Mouse (Mus musculus): ENCODE data around the gene Hamp2.
A peak's percentile ranks its signal among the peaks of the same experiment; 100 is the strongest.
"Not testable (repeated sequence)": the region's sequence is repeated elsewhere in the genome, so short reads cannot be mapped to it uniquely, and the experiment has no call there.

Hamp2 gene

GRCm38 (mm10) chr7:30924581-30924980, at the start of gene Hamp2:
Gene Hamp2 (minus strand): TSS chr7:30924681.
- DNase-seq (ENCODE audit: low spot score) = not testable (repeated sequence)

DNA sequence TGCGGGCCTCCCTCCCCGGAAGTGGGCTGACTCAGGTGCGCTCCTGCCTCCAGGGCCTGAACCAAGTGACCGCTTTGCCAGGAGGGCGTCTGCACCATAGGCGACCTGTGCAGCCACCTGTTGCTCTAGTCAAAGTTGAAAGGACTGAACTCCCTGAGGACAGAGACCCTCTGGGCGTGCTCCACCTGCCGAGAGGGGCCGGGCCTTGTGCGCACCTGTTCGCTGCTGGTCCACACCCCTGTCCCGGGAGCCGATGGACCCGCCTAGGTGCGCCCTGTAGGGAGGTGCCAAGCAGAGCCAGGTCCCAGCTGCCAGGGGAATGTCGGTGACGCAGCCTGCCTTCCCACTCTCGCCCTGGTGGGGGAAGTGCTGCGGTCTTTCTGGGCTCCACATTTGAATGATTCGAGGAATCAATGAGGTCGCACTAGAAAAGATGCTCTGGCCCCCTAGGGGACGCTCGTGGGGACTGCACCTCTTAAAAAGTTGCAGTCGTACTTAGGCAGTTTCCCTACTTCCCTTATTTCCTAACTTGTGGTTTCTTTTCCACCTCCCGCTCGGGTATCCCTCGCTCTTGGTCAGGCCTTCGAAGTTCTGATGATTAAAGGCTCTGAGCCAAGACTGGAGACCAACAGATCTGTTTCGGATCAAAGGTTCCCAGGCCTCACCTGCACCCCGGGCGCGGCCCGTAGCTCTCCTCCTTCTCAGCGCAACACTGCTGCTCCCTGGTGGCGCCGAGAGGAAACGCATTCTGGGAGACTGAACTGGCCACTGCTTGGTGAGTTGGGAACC, 49.2 kb upstream of the Hamp2 start, which contains the start of gene Fam187b:
Fam187b (plus strand) TSS at position 290 of the 789 bp plus-strand sequence.
- peak; percentile 94 for DNase-seq (ENCODE audit: low spot score)

GRCm38 (mm10) chr7:30973251-30973500, 48.7 kb upstream of the Hamp2 start, which contains the start of gene Lsr:
Gene Lsr (minus strand): TSS chr7:30973464.
- DNase-seq (ENCODE audit: low spot score) = peak; percentile 59

GRCm38 (mm10) chr7:30972426-30973250, 48.2 kb upstream of the Hamp2 start:
- no peak for DNase-seq (ENCODE audit: low spot score)

DNA sequence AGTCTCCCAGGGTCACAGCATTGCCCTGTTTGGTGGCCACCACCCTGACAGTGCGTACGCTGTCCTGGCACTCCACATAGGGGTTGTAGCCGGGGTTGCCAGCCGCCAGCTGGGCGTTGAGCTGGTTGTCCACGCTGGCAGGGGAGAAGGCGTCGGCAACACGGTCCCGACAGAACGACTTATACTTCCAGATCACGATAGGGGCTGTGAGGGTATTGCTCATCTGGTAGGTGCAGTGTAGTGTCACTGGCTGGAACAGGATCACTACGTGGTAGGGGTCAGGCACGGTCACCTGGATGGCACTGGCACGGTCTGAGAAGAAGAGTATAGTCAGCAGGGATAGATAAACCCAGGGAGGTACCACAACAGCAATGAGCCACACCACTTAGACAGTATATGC, 47.4 kb upstream of the Hamp2 start:
- no peak for DNase-seq (ENCODE audit: low spot score)

- no peak for DNase-seq (ENCODE audit: low spot score)
Observed at GRCm38 (mm10) chr7:30969174-30969573, 44.7 kb upstream of the Hamp2 start.

- DNase-seq (ENCODE audit: low spot score) = no peak
Observed at GRCm38 (mm10) chr7:30968611-30969010, 44.1 kb upstream of the Hamp2 start.

DNA sequence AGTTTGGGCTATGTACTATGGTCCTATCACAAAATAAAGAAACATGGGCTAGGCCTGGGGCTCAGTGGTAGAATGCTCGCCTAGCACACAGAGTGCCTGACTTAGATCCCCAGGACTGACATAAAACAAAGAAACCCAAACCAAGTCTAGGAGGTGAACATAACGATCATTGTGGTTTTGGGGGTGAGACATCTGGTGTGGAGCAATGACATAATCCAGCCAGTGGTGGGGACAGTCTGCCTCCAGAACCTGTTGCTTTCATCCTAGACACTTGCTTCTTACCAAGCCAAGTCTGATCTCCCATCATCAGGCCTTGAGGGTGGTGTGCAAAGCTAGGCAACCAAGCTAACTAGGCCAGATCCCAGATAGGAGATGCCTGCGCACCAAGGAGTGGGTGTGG, 42.2 kb upstream of the Hamp2 start:
- no peak for DNase-seq (ENCODE audit: low spot score)

GRCm38 (mm10) chr7:30965677-30966076, 41.2 kb upstream of the Hamp2 start:
- no peak for DNase-seq (ENCODE audit: low spot score)

DNA sequence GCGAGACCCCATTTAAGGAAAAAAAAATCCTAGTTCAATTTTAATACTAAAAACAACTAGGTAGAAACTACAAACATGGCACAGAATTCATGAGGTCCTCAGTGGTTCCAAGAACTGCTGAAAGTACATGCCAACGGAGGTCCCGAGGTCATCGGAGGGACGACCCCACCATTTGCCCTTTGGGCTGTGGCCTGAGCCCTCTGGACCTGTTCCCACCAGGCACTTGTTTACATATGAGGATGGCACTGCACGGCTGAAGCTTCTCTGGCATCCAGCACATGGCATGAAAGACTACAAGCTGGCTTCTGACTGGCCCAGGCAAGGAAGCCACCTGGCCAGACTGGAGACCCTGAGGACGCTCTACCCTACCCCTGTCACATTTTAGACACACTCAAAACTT, 39.9 kb upstream of the Hamp2 start:
- DNase-seq (ENCODE audit: low spot score) = no peak

DNA sequence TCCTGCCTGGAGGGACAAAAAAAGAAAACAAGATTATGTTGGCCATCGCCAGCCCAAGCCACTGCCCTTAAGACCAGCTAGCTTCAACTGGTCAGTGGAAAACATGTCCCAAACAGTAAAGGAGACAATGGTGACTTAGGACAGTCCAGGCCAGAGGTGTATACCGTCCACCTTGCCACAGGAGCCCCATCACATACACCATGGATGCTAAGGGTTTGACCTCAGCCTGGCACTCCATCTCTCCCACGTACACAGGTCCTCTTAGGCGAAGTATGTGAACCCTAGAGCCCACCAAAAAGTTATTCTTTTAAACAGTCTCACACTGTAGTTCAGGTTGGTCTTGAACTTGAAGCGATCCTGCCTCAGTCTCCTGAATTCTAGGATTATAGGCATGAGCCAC, 38.4 kb upstream of the Hamp2 start:
- DNase-seq (ENCODE audit: low spot score) = no peak

DNA sequence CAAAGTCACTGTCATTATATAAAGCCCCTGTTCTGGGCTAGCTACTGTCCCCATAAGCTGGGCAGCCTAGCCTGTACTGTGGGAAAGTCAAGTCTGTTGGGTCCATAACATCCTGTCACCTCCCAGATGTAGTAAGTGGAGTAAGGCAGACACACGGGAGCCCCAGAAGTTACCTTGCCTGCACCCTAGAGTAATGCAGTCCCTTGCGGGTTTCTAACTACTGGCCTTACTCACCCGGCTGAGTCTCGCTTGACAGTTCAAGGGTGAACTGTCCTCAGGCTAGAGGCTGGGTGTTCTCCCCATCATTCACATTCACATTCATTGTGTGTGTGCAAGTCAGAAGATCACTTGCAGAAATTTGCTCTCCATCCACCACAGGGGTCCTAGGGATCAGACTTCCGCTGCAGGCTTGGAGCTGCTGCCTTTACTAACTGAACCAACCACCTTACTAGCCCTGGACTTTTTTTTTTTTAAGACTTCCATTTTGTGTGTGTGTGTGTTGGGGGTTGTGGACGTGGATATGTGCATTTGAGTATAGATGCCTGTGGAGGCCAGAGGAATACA, 35.4 kb upstream of the Hamp2 start:
- DNase-seq (ENCODE audit: low spot score) = no peak

DNA sequence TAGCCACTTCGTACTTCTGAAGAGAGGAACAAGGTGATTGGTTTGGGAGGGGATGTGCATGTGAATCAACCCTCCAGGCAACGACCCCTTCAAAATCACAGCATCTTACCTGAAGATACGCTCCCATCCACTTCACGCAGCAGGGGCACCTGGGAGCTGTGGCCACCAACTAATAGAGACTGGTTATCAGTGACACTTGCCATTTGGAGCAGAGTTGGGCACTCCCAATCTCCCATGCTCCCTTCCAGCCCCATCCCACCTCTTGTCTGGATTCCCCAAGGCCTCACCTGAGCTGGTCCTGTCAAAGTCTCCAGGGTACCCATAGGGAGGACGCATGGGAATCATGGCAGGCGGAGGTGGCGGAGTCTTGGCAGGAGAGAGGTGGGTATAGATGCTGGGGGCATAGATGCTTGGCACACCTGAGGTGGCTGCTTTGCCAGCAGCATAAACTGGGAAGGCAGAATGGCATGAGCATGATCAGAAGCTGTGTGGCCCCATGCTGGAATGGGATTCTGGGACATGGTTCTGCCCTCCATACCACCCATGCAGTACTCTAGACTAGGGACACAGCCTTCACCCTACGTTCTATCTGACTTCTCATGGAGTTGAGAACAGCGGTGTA, 34.5 kb upstream of the Hamp2 start:
- no peak for DNase-seq (ENCODE audit: low spot score)

- DNase-seq (ENCODE audit: low spot score) = peak; percentile 23
Observed at GRCm38 (mm10) chr7:30958109-30958865, 33.8 kb upstream of the Hamp2 start.

DNA sequence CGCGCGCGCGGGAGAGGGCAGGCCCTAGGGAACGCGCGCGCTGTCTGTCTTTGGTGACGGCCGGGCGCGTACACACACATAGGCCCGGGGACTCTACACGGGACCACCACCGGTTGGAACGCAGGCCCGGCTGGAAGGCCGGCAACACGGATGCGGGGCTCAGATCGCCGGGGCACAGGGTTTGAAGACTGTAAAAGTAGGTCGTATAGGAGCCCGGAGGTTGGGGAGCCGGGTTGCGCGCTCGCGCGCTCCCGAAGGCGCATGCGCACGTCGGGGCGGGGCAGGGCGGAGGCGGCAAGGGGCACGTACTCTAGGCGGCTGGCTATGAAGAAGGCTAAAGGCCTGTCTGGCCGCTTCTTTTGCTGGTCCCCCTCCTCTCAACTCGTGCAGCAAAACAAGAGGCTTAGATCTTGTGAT, 32.9 kb upstream of the Hamp2 start:
- peak; percentile 86 for DNase-seq (ENCODE audit: low spot score)

- peak; percentile 86 for DNase-seq (ENCODE audit: low spot score)
Observed at GRCm38 (mm10) chr7:30956756-30957366, 32.4 kb upstream of the Hamp2 start, which contains the start of gene Usf2. Gene Usf2 (minus strand): TSS chr7:30956803.

DNA sequence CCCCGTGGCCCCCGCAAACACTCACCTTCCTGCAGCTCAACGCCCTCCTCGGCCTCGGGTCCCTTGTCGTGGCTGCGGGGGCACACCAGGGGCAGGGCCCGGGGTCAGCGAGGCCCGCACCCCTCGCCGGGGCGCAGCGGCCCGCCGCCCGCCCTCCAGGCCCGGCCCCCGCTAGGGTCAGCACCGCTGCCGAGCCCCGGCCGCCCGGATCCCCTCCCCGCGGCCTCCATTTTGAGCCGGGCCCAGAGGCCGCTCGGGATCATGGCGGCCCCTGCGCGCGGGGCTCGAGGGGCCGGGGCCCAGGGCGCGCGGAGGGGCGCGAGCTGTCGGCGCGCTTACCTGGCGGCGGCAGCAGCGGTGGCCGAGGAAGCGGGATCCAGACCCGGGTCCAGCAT, 31.9 kb upstream of the Hamp2 start:
- DNase-seq (ENCODE audit: low spot score) = peak; percentile 24

GRCm38 (mm10) chr7:30955584-30956356, 31.3 kb upstream of the Hamp2 start:
- DNase-seq (ENCODE audit: low spot score) = peak; percentile 95

GRCm38 (mm10) chr7:30954971-30955520, 30.6 kb upstream of the Hamp2 start:
- no peak for DNase-seq (ENCODE audit: low spot score)

DNA sequence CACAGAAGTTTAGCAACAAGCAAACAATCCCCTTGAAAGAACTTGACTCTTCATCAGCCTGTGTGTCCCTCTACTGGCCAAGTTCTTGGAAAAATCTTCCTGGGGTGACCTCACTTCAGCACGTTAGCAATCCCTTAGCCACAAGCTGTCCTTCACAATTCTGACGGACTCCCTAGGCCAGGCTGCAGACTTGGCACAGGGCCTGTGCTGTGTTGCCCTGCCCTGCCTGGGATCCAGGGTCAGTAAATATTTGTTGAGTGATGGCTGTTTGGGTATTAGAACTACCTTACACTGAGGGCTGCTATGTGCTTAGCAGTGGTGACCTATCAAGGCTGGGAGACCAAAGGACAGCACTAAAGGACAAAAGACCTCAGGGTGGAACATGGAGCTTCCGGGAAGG, 29.6 kb upstream of the Hamp2 start:
- DNase-seq (ENCODE audit: low spot score) = no peak
